Mouse (Mus musculus): Measurements from ENCODE around the gene Mat2a. TPM values are rescaled to one million over a fixed set of nuclear protein-coding genes. Genes with fewer than 3 reads are reported as not detected.

Mat2a gene
- polyA plus RNA-seq, 1 experiment from 2014 or later = 340 TPM

Other genes with a start within 250 kb of the Mat2a start
- 32.2 and 35.3 TPM in 2 replicates for gene Atoh8, start 204.0 kb downstream of the Mat2a start, polyA plus RNA-seq (2015; fragmentation: Nextera tagmentation; extraction: Ambion mirVana)
- gene Sftpb, start 134.9 kb downstream of the Mat2a start, polyA plus RNA-seq (2015; fragmentation: Nextera tagmentation; extraction: Ambion mirVana) = 275 and 324 TPM in 2 replicates
- gene Usp39, start 94.4 kb downstream of the Mat2a start, polyA plus RNA-seq (2015; fragmentation: Nextera tagmentation; extraction: Ambion mirVana) = 36.7 and 39.2 TPM in 2 replicates
- 31.6 and 33.2 TPM in 2 replicates for gene 0610030E20Rik, start 92.2 kb downstream of the Mat2a start, polyA plus RNA-seq (2015; fragmentation: Nextera tagmentation; extraction: Ambion mirVana)
- 15.8 and 16.8 TPM in 2 replicates for gene Tmem150a, start 84.1 kb downstream of the Mat2a start, polyA plus RNA-seq (2015; fragmentation: Nextera tagmentation; extraction: Ambion mirVana)
- 149 and 152 TPM in 2 replicates for gene Rnf181, start 72.6 kb downstream of the Mat2a start, polyA plus RNA-seq (2015; fragmentation: Nextera tagmentation; extraction: Ambion mirVana)
- gene Vamp5, start 59.1 kb downstream of the Mat2a start, polyA plus RNA-seq (2015; fragmentation: Nextera tagmentation; extraction: Ambion mirVana) = 43.0 and 46.3 TPM in 2 replicates
- 217 and 246 TPM in 2 replicates for gene Vamp8, start 48.9 kb downstream of the Mat2a start, polyA plus RNA-seq (2015; fragmentation: Nextera tagmentation; extraction: Ambion mirVana)
- 38.7 and 42.6 TPM in 2 replicates for gene Ggcx, start 25.2 kb downstream of the Mat2a start, polyA plus RNA-seq (2015; fragmentation: Nextera tagmentation; extraction: Ambion mirVana)
- gene Sh2d6, start 82.1 kb upstream of the Mat2a start, polyA plus RNA-seq (2015; fragmentation: Nextera tagmentation; extraction: Ambion mirVana) = not detected in 2 replicates
- gene Capg, start 104.8 kb upstream of the Mat2a start, polyA plus RNA-seq (2015; fragmentation: Nextera tagmentation; extraction: Ambion mirVana) = 75.8 and 82.9 TPM in 2 replicates
- gene Elmod3, start 158.9 kb upstream of the Mat2a start, polyA plus RNA-seq (2015; fragmentation: Nextera tagmentation; extraction: Ambion mirVana) = 17.5 and 20.0 TPM in 2 replicates
- 18.6 and 20.1 TPM in 2 replicates for gene Retsat, start 158.9 kb upstream of the Mat2a start, polyA plus RNA-seq (2015; fragmentation: Nextera tagmentation; extraction: Ambion mirVana)
- 45.6 and 46.8 TPM in 2 replicates for gene Tgoln1, start 177.4 kb upstream of the Mat2a start, polyA plus RNA-seq (2015; fragmentation: Nextera tagmentation; extraction: Ambion mirVana)

All from lung, embryonic 16.5 days (tissue).